Mouse (Mus musculus): ENCODE data around the gene Aqp3.
"Not testable (repeated sequence)": the region's sequence is repeated elsewhere in the genome, so short reads cannot be mapped to it uniquely, and the experiment has no call there.

Gene Aqp3

GRCm38 (mm10) chr4:41100986-41101385, 3.0 kb upstream of the Aqp3 start:
- DNase-seq: no peak

- no peak for DNase-seq
Measured at GRCm38 (mm10) chr4:41098577-41098951, 581 bp upstream of the Aqp3 start.

- no peak for DNase-seq
Measured at GRCm38 (mm10) chr4:41097381-41097780, 602 bp downstream of the Aqp3 start.

- no peak for DNase-seq
Measured at GRCm38 (mm10) chr4:41096794-41097193, 1.2 kb downstream of the Aqp3 start.

GRCm38 (mm10) chr4:41096169-41096568, 1.8 kb downstream of the Aqp3 start:
- no peak for DNase-seq

- DNase-seq: no peak
Measured at GRCm38 (mm10) chr4:41094361-41094760, 3.6 kb downstream of the Aqp3 start.

GRCm38 (mm10) chr4:41092958-41093357, 5.0 kb downstream of the Aqp3 start:
- DNase-seq: no peak

GRCm38 (mm10) chr4:41091391-41091790, 6.6 kb downstream of the Aqp3 start:
- no peak for DNase-seq

- no peak for DNase-seq
Measured at GRCm38 (mm10) chr4:41089705-41090104, 8.3 kb downstream of the Aqp3 start.

- DNase-seq: no peak
Measured at GRCm38 (mm10) chr4:41089189-41089588, 8.8 kb downstream of the Aqp3 start.

- no peak for DNase-seq
Measured at GRCm38 (mm10) chr4:41087459-41088298, 10.3 kb downstream of the Aqp3 start.

- no peak for DNase-seq
Measured at GRCm38 (mm10) chr4:41086947-41087346, 11.0 kb downstream of the Aqp3 start.

- DNase-seq: no peak
Measured at GRCm38 (mm10) chr4:41084819-41085218, 13.2 kb downstream of the Aqp3 start.

- DNase-seq: not testable (repeated sequence)
Measured at GRCm38 (mm10) chr4:41082803-41083202, 15.2 kb downstream of the Aqp3 start.

- DNase-seq: no peak
Measured at GRCm38 (mm10) chr4:41081733-41082132, 16.2 kb downstream of the Aqp3 start.

GRCm38 (mm10) chr4:41078726-41079125, 19.3 kb downstream of the Aqp3 start:
- DNase-seq: no peak

- DNase-seq: no peak
Measured at GRCm38 (mm10) chr4:41074461-41074860, 23.5 kb downstream of the Aqp3 start.

GRCm38 (mm10) chr4:41073008-41073817, 24.8 kb downstream of the Aqp3 start:
- DNase-seq: no peak

- peak; percentile 47 to 55 for DNase-seq
Measured at GRCm38 (mm10) chr4:41071500-41072429, 26.2 kb downstream of the Aqp3 start.

- DNase-seq: no peak
Measured at GRCm38 (mm10) chr4:41065196-41065595, 32.8 kb downstream of the Aqp3 start.

GRCm38 (mm10) chr4:41063894-41064673, 33.9 kb downstream of the Aqp3 start:
- DNase-seq: peak in 1 of 2 experiments; percentile 14

- DNase-seq: no peak
Measured at GRCm38 (mm10) chr4:41063351-41063750, 34.6 kb downstream of the Aqp3 start.
